Mouse (Mus musculus): ENCODE measurements around the gene Gbe1. TPM values are rescaled to one million over a fixed set of nuclear protein-coding genes. Genes with fewer than 3 reads are reported as not detected.
A peak's percentile ranks its signal among the peaks of the same experiment; 100 is the strongest.

Gene Gbe1
- total RNA-seq, 2 experiments from 2014 or later, result 10.5 to 12.2 TPM

DNA sequence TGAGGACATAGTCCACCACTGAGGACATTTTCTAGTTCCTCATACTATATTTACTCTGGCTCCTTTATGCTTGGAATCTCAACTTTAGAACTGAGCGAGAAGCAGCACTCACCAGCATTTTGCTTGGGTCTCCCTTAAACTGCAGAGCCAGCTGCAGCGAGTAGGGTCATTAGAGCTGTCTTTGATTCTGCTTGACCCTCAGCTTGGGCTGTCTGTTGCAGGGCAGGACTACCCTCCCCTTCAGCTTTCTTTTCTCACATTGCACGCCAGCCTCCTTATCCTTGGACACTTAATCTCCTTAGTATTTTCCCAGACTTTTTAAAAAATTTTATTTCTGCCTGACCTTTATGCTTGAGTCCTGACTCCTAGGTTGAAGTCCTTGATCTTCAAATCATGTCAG, 237.1 kb downstream of the Gbe1 start:
- no peak for DNase-seq (ENCODE audit: low spot score in 2 of 2)
- intact Hi-C loops (cut with DNase I), result no loop called here

GRCm38 (mm10) chr16:70561635-70562348, 248.0 kb downstream of the Gbe1 start:
- intact Hi-C loops (cut with DNase I), result loop anchor here (10.0 kb wide), 2 partner anchors 247 to 487 kb away; partner anchors contain the start of gene Gbe1

DNA sequence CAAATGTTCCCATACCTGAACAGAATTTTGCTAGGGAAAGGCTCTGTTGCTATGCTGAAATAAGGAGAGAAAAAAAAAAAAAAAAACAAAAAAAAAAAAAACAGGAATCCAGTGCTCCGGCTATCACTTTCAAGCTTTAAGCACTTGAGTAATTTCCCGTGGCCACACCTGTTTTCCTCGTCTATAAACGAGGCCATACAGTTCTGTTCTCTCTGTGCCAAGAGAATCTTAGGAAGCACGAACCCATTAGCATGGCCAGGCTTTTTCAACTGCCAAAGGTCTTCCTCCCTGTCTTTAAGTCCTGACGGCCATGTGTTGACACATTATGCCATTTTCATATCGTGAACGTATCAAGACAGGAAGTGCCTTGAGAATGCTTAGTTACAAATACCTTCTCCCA, 248.8 kb downstream of the Gbe1 start:
- intact Hi-C loops (cut with DNase I), result loop anchor here (10.0 kb wide), 2 partner anchors 248 to 488 kb away; partner anchors contain the start of gene Gbe1
- no peak for DNase-seq (ENCODE audit: low spot score in 2 of 2)

More at GRCm38 (mm10) chr16:70561635-70562348, 248.0 kb downstream of the Gbe1 start:
- DNase-seq (ENCODE audit: low spot score in 2 of 2), result peak in 1 of 2 experiments; percentile 14

DNA sequence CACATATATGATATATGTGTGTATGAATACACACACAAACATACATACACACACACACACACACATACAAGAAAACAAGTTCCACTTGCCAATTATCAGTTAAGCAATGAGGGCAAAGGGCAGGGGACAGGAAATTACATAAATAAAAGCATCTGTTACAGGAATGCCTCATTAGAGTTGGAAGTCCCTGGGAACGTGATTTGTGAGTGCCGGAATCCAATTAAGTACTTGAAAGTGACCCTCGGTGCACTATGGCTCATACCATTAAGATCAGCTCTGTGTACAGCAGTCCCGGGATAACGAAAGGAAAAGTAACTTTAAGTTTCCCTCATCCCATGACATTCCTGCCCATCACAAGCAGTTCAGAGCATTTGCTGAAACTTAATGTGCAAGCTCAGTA, 249.7 kb downstream of the Gbe1 start:
- intact Hi-C loops (cut with DNase I), result loop anchor here (10.0 kb wide), 2 partner anchors 249 to 489 kb away; partner anchors contain the start of gene Gbe1
- DNase-seq (ENCODE audit: low spot score in 2 of 2), result no peak

DNA sequence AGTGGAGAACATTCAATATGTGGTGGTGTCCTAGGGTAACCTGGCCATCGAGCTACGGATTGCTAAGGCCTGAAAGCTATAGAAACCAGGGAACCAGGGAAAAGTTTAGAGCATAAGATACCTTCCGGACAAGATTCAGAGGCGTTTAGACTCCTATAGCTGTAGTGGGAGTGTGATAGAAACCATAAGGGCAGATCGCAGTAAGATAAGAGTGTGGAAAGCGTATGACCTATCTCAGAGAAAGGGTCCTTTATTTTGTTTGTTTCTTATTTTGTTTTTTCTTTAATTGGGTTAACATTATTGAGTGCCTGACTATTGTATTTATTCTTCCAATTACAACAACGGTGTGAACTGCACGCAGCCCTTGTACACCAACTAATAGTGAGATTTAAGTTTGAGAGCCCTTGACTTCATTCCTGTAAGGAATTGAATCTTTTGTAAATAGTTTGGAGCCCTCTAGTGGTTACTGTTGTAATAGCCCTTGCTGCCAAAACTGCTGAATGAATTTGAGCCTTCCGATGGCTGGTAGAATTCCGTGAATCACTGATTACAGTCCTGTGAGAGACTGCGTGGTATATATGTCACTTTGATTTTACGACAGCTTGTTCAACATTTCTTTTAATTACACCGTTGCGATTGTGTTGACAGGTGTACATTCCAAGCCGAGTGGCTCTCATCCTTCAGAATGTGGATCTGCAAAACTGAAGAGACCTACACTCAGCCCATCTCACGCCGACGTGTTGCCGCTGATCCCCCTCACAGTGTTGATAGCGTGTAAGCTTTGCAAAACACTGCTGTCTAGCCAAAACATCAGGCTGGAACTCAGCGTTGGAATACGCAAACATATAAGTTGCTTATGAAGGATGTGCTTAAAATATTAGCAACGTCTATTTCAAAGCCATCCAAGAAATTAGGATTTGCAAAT, 254.9 kb downstream of the Gbe1 start:
- intact Hi-C loops (cut with DNase I), result loop anchor here (10.0 kb wide), 2 partner anchors 254 to 494 kb away; partner anchors contain the start of gene Gbe1
- peak; percentile 77 to 93 for DNase-seq (ENCODE audit: low spot score in 2 of 2)

DNA sequence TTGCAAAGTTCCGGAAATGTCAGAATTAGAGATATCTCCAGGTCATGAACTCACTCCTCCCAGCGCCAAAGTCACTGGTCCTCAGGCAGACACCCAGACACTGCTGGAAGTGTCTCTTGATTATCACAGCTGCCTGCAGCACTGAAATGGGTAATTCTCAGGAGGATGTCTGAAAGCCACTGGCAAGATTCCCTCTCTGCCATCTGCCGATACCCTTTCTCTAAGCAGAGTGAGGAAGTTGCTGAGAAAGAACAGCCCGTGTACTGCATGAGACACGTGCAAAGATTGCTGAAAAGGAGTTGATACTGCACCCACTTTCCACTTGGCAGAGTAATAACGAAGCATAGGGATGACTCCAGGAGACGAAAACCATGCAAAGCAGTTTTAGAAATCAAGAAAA, 272.2 kb downstream of the Gbe1 start:
- intact Hi-C loops (cut with DNase I), result loop anchor here (10.0 kb wide), 1 partner anchor 59 kb away; no protein-coding TSS in a partner anchor
- peak; percentile 63 to 94 for DNase-seq (ENCODE audit: low spot score in 2 of 2)

DNA sequence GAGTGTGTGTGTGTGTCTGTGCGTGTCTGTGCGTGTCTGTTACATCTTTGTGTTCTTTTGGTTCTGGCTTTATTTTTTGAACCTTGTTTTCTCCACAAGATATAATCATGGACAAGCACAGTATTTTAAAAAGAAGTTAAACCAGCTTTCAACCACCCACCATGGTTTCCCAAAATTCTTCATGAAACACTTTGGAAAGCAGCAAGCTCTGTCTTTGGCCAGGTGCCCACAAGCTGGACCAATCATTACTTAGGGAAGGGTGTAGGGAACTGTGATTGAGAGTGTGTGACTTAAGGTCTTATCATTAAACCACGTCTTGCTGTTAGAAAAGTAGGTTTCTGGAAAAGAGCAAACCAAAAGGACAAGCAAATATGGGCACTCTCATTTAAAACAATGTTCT, 288.6 kb downstream of the Gbe1 start:
- peak; percentile 32 to 86 for DNase-seq (ENCODE audit: low spot score in 2 of 2)
- intact Hi-C loops (cut with DNase I), result no loop called here

GRCm38 (mm10) chr16:70608358-70608757, 294.6 kb downstream of the Gbe1 start:
- DNase-seq (ENCODE audit: low spot score in 2 of 2), result peak in 1 of 2 experiments; percentile 50
- intact Hi-C loops (cut with DNase I), result no loop called here

- no peak for DNase-seq (ENCODE audit: low spot score in 2 of 2)
- intact Hi-C loops (cut with DNase I), result no loop called here
Observed at GRCm38 (mm10) chr16:70617691-70618090, 303.9 kb downstream of the Gbe1 start.

GRCm38 (mm10) chr16:70618168-70618567, 304.4 kb downstream of the Gbe1 start:
- intact Hi-C loops (cut with DNase I), result no loop called here
- DNase-seq (ENCODE audit: low spot score in 2 of 2), result no peak
